Mouse (Mus musculus) lung, postnatal 0 days (tissue): ENCODE measurements around the gene Fmr1.

Experiments
- CTCF ChIP-seq: IDR thresholded peaks from 2 replicates; pipeline ENCODE4 v1.5.1; 2016; ENCODE audit warnings: antibody characterized with exemption, mild to moderate bottlenecking
- EP300 ChIP-seq: IDR thresholded peaks from 2 replicates; pipeline ENCODE4 v1.6.1; 2016; ENCODE audit warnings: antibody characterized with exemption, mild to moderate bottlenecking, control low read depth

DNA sequence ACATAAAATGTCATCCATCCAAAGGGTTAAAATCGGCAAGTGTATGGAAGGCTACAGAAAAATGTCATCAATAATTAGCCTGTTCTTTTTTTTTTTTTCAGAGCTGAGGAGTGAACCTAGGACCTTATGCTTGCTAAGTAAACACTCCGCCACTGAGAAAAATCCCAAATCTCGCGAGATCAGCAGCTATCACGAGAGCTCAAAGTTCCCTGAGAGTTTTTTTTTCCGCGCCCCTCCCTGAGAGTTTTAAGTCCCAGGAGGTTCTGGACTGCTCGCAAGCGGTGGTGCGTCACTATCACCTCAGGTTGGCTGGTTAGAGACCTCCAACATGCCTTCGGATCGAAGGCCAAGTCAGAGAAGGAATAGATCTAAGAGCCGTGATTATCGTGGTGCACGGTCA lies 83.3 kb downstream of the Fmr1 start, which contains the start of gene Fmr1nb:
- TF ChIP-seq CTCF (no peak), EP300 (no peak)
